Mouse (Mus musculus) limb, embryonic 11.5 days (tissue): ENCODE measurements at regions not wholly inside any gene's neighbourhood (a gene's known extent, or its start where the extent isn't known, plus 50 kb on each side); places are given as distances from the start of the nearest gene placed in this dataset.

Experiments
- ATAC-seq: fragments of 200-750 bp; cut with Nextera tagmentation; 2 replicates; pipeline ENCODE4 v1.8.0; 2017; ENCODE audit warnings: low read depth; ENCODE audit not compliant: insufficient number of reproducible peaks, low FRiP score, low TSS enrichment
- DNase-seq: peaks from one replicate; pipeline ENCODE4 v3.0.0-alpha.2; 2015; ENCODE audit warnings: low spot score
- H3K27ac ChIP-seq: fragments of 300-500 bp; sonication (generic); replicated peaks from 2 replicates; pipeline ENCODE4 v1.5.1; 2014; ENCODE audit warnings: low read depth, mild to moderate bottlenecking, low read length
- H3K27me3 ChIP-seq: fragments of 300-500 bp; sonication (generic); 2 replicates; pipeline ENCODE4 v1.6.1; 2014; ENCODE audit warnings: mild to moderate bottlenecking, low read length, mixed read lengths; ENCODE audit not compliant: control insufficient read depth, insufficient read depth
- H3K36me3 ChIP-seq: fragments of 300-500 bp; sonication (generic); 2 replicates; pipeline ENCODE4 v1.6.1; 2014; ENCODE audit warnings: mild to moderate bottlenecking, low read length, moderate library complexity, mixed read lengths; ENCODE audit not compliant: control insufficient read depth, insufficient read depth
- H3K4me1 ChIP-seq: fragments of 300-500 bp; sonication (generic); 2 replicates; pipeline ENCODE4 v1.6.1; 2014; ENCODE audit warnings: low read length, mixed read lengths; ENCODE audit not compliant: control insufficient read depth, insufficient read depth
- H3K4me2 ChIP-seq: fragments of 300-500 bp; sonication (generic); 2 replicates; pipeline ENCODE4 v1.6.1; 2014; ENCODE audit warnings: low read depth, mild to moderate bottlenecking, moderate library complexity; ENCODE audit not compliant: severe bottlenecking
- H3K4me3 ChIP-seq: fragments of 300-500 bp; sonication (generic); 2 replicates; pipeline ENCODE4 v1.5.1; 2014; ENCODE audit warnings: low read depth, low read length
- H3K9ac ChIP-seq: fragments of 300-500 bp; sonication (generic); 2 replicates; pipeline ENCODE4 v1.6.1; 2014; ENCODE audit warnings: mild to moderate bottlenecking, low read length
- H3K9me3 ChIP-seq: fragments of 300-500 bp; sonication (generic); 2 replicates; pipeline ENCODE4 v1.6.1; 2016; ENCODE audit warnings: low read length; ENCODE audit not compliant: control insufficient read depth
- WGBS: fragments of 180-500 bp; shearing (Covaris S2); extraction: QIAGEN DNeasy Blood & Tissue Kit; methylation state at CpG from one replicate; pipeline ENCODE4 v1.1.7; 2014; 5-methylcytosine and 5-hydroxymethylcytosine counted together

DNA sequence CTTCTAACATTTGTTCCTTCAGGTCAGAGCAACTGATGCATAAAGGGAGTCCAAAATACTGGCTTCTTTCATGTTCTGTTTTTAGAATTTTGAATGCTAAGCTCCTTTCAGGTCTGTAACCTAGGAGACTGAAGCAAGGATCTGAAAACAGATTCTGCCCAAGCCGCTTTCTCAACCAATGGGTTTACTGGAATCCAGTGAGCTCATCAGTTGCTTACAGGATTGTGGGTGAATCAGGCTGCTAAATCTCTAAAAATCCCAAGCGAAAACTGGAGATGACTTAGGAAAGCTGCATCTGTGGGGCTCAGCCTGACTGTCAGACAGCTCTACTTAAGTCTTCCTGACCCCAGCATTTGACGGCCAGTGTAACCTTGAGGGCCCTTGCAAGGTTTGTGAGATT, 1277.7 kb downstream of the Defb40 start:
- Histone ChIP-seq H3K4me3 (no peak overlapping the region), H3K9ac (no peak overlapping the region), H3K4me2 (no peak overlapping the region), H3K27me3 (no peaks in the 10 kb centered on the region), H3K27ac (no peak overlapping the region), H3K4me1 (no peaks in the 10 kb centered on the region), H3K9me3 (no peaks in the 10 kb centered on the region), H3K36me3 (no peaks in the 10 kb centered on the region)
- DNase-seq (no peak), ATAC-seq (no peak)
- WGBS = 70% methylated on average over 3 of the region's 3 CpGs

DNA sequence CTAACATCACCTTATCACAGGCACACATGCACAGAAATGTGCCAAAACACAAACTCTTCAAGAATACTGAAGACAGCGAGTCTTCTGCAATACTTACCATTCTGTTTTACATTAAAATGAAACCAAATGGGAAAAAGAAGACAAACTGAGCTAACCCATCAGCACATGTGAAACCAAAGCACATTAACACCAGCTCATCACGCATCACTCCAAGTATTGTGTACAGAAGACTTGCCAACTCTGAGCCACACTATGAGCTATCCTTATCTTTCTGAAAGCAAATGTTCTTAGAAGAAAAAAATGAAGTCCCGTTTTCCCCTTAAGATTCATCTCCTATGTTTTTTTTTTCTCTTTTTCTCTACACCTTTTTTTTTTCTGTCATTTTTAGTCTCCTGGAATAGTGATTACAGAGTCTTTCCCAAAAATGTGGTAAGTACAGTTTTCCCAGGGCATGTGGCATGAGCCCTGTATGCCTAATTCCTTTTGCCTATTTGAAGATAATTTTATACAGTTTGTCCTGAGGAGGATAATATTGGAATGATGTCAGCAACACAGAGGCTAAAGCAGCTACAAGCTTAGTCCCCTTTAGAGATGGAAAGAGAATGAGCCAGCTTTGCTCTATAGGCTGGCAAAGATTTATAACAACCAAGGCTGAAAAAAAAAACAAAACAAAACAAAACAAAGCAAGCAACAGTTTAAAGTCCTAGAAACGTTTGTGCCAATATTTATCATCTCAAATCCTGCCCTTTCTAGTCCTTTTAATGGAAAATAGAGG, 1287.8 kb downstream of the Defb40 start:
- H3K9ac ChIP-seq = no peak overlapping the region
- no peak overlapping the region for H3K27ac ChIP-seq
- DNase-seq (no peak), ATAC-seq (no peak)
- H3K4me3 ChIP-seq = no peak overlapping the region
- no peaks in the 10 kb centered on the region for H3K36me3 ChIP-seq
- WGBS = 82% methylated on average over 4 of the region's 4 CpGs
- no peaks in the 10 kb centered on the region for H3K27me3 ChIP-seq
- no peak overlapping the region for H3K4me2 ChIP-seq
- no peaks in the 10 kb centered on the region for H3K4me1 ChIP-seq
- H3K9me3 ChIP-seq = no peaks in the 10 kb centered on the region

DNA sequence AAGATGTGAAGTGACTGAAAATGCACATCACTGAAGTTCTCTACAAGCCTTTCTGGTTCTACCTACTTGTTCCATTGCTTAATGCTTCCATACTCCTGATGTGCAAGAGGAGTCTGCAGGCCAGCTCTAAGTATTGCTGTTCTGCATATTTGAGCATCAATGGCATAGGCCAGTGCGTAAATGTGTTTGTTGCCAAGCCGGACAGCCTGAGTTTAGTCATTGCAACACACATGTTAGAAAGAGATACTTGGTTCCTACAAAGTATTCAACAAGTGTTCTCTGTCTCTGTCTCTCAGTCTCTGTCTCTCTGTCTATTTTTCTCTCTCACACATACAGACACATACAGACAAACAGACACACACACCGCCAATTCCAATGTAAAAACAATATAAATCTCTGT, 1288.4 kb downstream of the Defb40 start:
- 92% methylated on average over 3 of the region's 3 CpGs for WGBS
- no peaks in the 10 kb centered on the region for H3K36me3 ChIP-seq
- no peak for DNase-seq
- H3K4me3 ChIP-seq = no peak overlapping the region
- no peaks in the 10 kb centered on the region for H3K27me3 ChIP-seq
- ATAC-seq = no peak
- no peaks in the 10 kb centered on the region for H3K4me1 ChIP-seq
- H3K9me3 ChIP-seq = no peaks in the 10 kb centered on the region
- no peak overlapping the region for H3K9ac ChIP-seq
- H3K27ac ChIP-seq = no peak overlapping the region
- H3K4me2 ChIP-seq = no peak overlapping the region

DNA sequence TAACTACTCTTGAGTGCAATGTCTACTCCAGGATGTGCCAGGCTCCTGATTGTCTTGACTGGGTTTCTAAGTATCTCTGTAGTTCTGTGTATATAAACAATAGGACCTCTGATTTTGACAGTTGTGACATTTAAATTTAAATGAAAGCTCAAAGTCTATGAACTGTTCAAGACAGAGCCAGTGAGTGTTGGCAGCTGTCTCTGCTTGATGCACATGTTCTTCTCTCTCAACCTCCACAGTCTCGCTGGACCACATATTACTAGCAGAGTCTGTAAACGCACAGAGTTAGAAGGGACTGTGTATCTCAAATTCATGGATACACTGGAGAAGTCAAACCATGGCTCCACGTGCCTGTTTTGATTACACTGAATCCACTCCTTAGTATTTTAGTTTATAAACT, 1291.0 kb downstream of the Defb40 start:
- DNase-seq = no peak
- Histone ChIP-seq H3K9ac (no peak overlapping the region), H3K27me3 (no peaks in the 10 kb centered on the region), H3K9me3 (no peaks in the 10 kb centered on the region), H3K36me3 (no peaks in the 10 kb centered on the region), H3K4me2 (no peak overlapping the region), H3K4me1 (no peaks in the 10 kb centered on the region), H3K27ac (no peak overlapping the region), H3K4me3 (no peak overlapping the region)
- ATAC-seq = no peak
- WGBS = 88% methylated on average over 3 of the region's 3 CpGs

DNA sequence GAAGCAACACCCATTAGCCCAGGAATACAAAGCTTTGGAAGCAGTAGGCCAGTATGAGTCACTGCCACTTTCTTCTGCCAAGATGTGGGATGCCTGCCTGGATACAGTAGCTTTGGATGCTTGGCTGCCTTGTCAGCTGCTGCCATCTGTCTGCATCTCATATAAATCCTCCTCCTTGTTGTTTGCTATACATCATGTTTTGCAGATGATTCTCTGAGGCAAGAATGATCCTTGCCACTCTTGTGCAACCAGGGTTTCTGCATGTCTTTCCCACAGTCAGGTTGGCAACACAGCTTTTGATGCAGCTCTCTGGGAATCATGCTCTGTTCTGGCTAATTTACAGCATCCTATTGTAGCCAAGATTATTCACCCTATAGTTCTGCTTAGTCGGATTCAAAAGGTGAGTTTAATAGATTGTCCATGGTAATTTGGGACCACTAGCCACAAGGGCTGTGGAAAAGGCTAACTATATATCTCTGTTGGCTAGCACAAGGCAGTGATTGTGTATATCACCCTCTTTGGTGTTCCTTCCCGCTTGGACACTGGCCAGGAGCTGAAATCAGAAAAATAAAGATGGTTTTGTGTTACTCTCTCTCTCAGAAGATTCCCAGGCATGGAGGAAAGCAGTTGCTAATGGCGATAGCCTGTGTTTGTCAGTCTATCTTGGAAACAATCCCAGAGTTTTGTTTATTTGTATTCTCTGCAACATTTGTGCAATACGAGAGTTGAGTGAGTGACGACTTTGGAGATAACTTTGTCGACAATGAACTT, 1313.5 kb downstream of the Defb40 start:
- H3K27me3 ChIP-seq = no peaks in the 10 kb centered on the region
- no peaks in the 10 kb centered on the region for H3K9me3 ChIP-seq
- WGBS = 86% methylated on average over 6 of the region's 6 CpGs
- H3K4me3 ChIP-seq = no peak overlapping the region
- ATAC-seq = no peak
- no peaks in the 10 kb centered on the region for H3K4me1 ChIP-seq
- H3K36me3 ChIP-seq = no peaks in the 10 kb centered on the region
- H3K27ac ChIP-seq = no peak overlapping the region
- H3K9ac ChIP-seq = no peak overlapping the region
- DNase-seq = no peak
- no peak overlapping the region for H3K4me2 ChIP-seq

DNA sequence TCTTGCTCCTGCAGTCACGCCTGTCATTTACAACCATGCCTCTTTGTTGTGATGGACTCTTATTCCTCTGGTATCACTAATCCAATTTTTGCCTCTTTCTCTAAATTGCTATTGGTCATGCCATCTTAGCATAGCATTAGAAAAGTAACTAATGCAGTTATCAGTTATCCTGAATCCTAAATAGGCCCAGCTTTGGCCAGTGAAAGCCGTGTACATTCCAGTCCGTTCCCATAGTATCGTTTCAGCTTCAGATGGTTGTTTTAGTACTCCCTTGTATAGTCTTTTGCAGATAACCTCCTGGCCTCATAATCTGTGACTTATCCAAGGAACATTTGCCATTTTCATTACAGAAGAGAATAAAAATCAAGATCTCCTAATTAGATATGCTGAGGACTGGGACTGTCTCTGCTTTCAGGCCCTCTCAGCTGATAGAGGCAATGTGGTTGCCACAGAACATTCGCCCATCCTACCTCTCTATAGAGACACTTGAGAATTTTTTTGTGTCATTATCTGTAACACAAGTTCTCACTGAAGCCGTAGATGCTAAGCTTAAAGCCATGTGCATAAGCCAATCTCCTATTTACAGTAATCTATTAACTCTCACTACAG, 1318.2 kb downstream of the Defb40 start:
- ATAC-seq (no peak), DNase-seq (no peak)
- Histone ChIP-seq H3K27ac (no peak overlapping the region), H3K36me3 (no peaks in the 10 kb centered on the region), H3K4me3 (no peak overlapping the region), H3K9ac (no peak overlapping the region), H3K4me1 (no peaks in the 10 kb centered on the region), H3K4me2 (no peak overlapping the region), H3K9me3 (no peaks in the 10 kb centered on the region), H3K27me3 (no peaks in the 10 kb centered on the region)
- WGBS = 88% methylated on average over 6 of the region's 6 CpGs

DNA sequence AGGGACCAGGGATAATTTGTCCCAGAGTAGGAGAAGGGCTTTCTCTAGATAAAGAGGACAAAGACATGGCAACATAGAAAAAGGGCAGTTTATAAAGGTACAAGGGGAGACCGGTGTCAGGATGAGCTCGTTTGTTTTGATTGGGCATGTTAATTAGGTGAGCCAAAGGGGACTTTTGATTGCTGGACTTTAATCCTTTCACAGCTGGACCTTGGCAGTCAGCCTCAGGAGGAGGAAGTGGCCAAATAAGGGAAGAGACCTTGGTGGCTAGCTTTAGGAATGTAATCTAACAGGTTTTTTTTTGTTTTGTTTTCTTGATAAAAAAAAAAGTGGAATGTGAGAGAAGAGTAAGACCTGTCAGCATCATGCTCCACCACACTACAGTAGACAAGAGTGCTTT, 1324.3 kb downstream of the Defb40 start:
- no peaks in the 10 kb centered on the region for H3K4me1 ChIP-seq
- no peak for DNase-seq
- H3K36me3 ChIP-seq = no peaks in the 10 kb centered on the region
- H3K4me3 ChIP-seq = no peak overlapping the region
- ATAC-seq = no peak
- H3K27me3 ChIP-seq = no peaks in the 10 kb centered on the region
- no peaks in the 10 kb centered on the region for H3K9me3 ChIP-seq
- no peak overlapping the region for H3K27ac ChIP-seq
- 12% methylated on average over 2 of the region's 2 CpGs for WGBS
- no peak overlapping the region for H3K4me2 ChIP-seq
- no peak overlapping the region for H3K9ac ChIP-seq

DNA sequence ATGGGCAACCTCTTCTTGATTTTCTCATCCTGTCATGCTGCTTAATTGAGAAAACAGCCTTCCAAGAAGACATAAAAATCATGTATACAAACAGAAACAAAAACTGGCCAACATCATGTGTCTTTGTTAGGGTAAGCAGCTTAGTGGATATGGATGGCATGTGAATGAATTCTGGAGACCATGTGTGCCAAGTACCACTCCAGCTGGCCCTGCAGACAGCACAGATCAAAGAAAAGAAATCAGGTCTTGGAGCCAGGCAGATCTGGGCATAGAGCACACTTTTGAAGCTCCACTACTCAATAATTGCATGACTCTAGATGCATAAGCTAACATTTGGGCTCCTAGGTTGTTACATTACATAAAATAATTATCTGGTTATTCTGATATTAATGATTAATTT, 1330.5 kb downstream of the Defb40 start:
- no peak for ATAC-seq
- Histone ChIP-seq H3K9ac (no peak overlapping the region), H3K27me3 (no peaks in the 10 kb centered on the region), H3K36me3 (no peaks in the 10 kb centered on the region), H3K4me1 (no peaks in the 10 kb centered on the region), H3K4me3 (no peak overlapping the region), H3K9me3 (no peaks in the 10 kb centered on the region), H3K4me2 (no peak overlapping the region), H3K27ac (no peak overlapping the region)
- DNase-seq = no peak
